Mouse (Mus musculus) hindbrain, embryonic 11.5 days (tissue): ENCODE data around the gene Tmem132d. TPM values are rescaled to one million over a fixed set of nuclear protein-coding genes. Genes with fewer than 3 reads are reported as not detected.

Source experiments
- ATAC-seq: fragments of 200-750 bp; cut with Nextera tagmentation; 2 replicates; pipeline ENCODE4 v1.8.0; 2017; ENCODE audit warnings: mild to moderate bottlenecking, moderate TSS enrichment, moderate library complexity; ENCODE audit not compliant: low FRiP score
- DNase-seq: peaks from one replicate; pipeline ENCODE4 v3.0.0-alpha.2; 2015; ENCODE audit warnings: low spot score
- H3K27ac ChIP-seq: fragments of 300-500 bp; sonication (generic); 2 replicates; pipeline ENCODE4 v1.5.1; 2014; ENCODE audit warnings: mild to moderate bottlenecking, low read depth, low read length
- H3K27me3 ChIP-seq: fragments of 300-500 bp; sonication (generic); 2 replicates; pipeline ENCODE4 v1.6.1; 2014; ENCODE audit warnings: mild to moderate bottlenecking, low read length, moderate library complexity, mixed read lengths; ENCODE audit not compliant: control insufficient read depth, insufficient read depth
- H3K36me3 ChIP-seq: fragments of 300-500 bp; sonication (generic); 2 replicates; pipeline ENCODE4 v1.6.1; 2014; ENCODE audit warnings: mild to moderate bottlenecking, low read length, moderate library complexity, mixed read lengths; ENCODE audit not compliant: control insufficient read depth, insufficient read depth
- H3K4me1 ChIP-seq: fragments of 300-500 bp; sonication (generic); replicated peaks from 2 replicates; pipeline ENCODE4 v1.6.1; 2014; ENCODE audit warnings: low read length, mixed read lengths; ENCODE audit not compliant: control insufficient read depth, insufficient read depth
- H3K4me2 ChIP-seq: fragments of 300-500 bp; sonication (generic); replicated peaks from 2 replicates; pipeline ENCODE4 v1.6.1; 2014; ENCODE audit warnings: mild to moderate bottlenecking, low read depth, low read length
- H3K4me3 ChIP-seq: fragments of 300-500 bp; sonication (generic); 2 replicates; pipeline ENCODE4 v1.5.1; 2014; ENCODE audit warnings: low read depth, low read length
- H3K9ac ChIP-seq: fragments of 300-500 bp; sonication (generic); 2 replicates; pipeline ENCODE4 v1.6.1; 2014; ENCODE audit warnings: low read depth, low read length
- H3K9me3 ChIP-seq: fragments of 300-500 bp; sonication (generic); 2 replicates; pipeline ENCODE4 v1.6.1; 2016; ENCODE audit warnings: low read length; ENCODE audit not compliant: control insufficient read depth
- WGBS: fragments of 180-500 bp; shearing (Covaris S2); extraction: QIAGEN DNeasy Blood & Tissue Kit; methylation state at CpG from one replicate; pipeline ENCODE4 v1.1.7; 2014; 5-methylcytosine and 5-hydroxymethylcytosine counted together
- polyA plus RNA-seq: library from polyadenylated mRNA; unstranded; fragments of >200 nt; fragmentation: Nextera tagmentation; extraction: Ambion mirVana; gene quantifications from 2 replicates; pipeline ENCODE4 v1.2.1, GENCODE M21; 2014

The Tmem132d gene
- polyA plus RNA-seq, 1 experiment from 2014 or later = 0.63 TPM

- Histone ChIP-seq H3K9me3 (no peaks in the 10 kb centered on the region), H3K4me3 (no peak overlapping the region), H3K4me1 (no peaks in the 10 kb centered on the region), H3K9ac (no peak overlapping the region), H3K4me2 (no peak overlapping the region), H3K36me3 (no peaks in the 10 kb centered on the region), H3K27ac (no peak overlapping the region), H3K27me3 (no peaks in the 10 kb centered on the region)
- no peak for DNase-seq
- 84% methylated on average over 8 of the region's 8 CpGs for WGBS
- no peak for ATAC-seq
Measured at GRCm38 (mm10) chr5:128136818-128137217, 296.1 kb downstream of the Tmem132d start.

- Histone ChIP-seq H3K36me3 (no peaks in the 10 kb centered on the region), H3K27ac (no peak overlapping the region), H3K9ac (no peak overlapping the region), H3K4me2 (no peak overlapping the region), H3K9me3 (no peaks in the 10 kb centered on the region), H3K4me1 (no peaks in the 10 kb centered on the region), H3K27me3 (no peaks in the 10 kb centered on the region), H3K4me3 (no peak overlapping the region)
- no peak for DNase-seq
- 78% methylated on average over 3 of the region's 3 CpGs for WGBS
- ATAC-seq = no peak
Measured at GRCm38 (mm10) chr5:128122656-128123055, 310.2 kb downstream of the Tmem132d start.

- no peak for DNase-seq
- H3K27ac ChIP-seq = no peak overlapping the region
Measured at GRCm38 (mm10) chr5:128119171-128119570, 313.7 kb downstream of the Tmem132d start.

GRCm38 (mm10) chr5:128113107-128113506 lies 319.8 kb downstream of the Tmem132d start:
- ATAC-seq (no peak), DNase-seq (no peak)
- WGBS = 83% methylated on average over 8 of the region's 8 CpGs
- H3K4me1 ChIP-seq = no peaks in the 10 kb centered on the region
- no peaks in the 10 kb centered on the region for H3K27me3 ChIP-seq
- H3K4me2 ChIP-seq = no peak overlapping the region
- H3K9me3 ChIP-seq = no peaks in the 10 kb centered on the region
- no peak overlapping the region for H3K27ac ChIP-seq
- no peaks in the 10 kb centered on the region for H3K36me3 ChIP-seq
- no peak overlapping the region for H3K9ac ChIP-seq
- H3K4me3 ChIP-seq = no peak overlapping the region

More at GRCm38 (mm10) chr5:128119171-128119570, 313.7 kb downstream of the Tmem132d start:
- no peaks in the 10 kb centered on the region for H3K27me3 ChIP-seq
- 72% methylated on average over 3 of the region's 3 CpGs for WGBS
- H3K9ac ChIP-seq = no peak overlapping the region
- no peaks in the 10 kb centered on the region for H3K36me3 ChIP-seq
- H3K4me2 ChIP-seq = no peak overlapping the region
- H3K4me1 ChIP-seq = no peaks in the 10 kb centered on the region
- ATAC-seq = no peak
- no peaks in the 10 kb centered on the region for H3K9me3 ChIP-seq
- no peak overlapping the region for H3K4me3 ChIP-seq

- H3K4me1 ChIP-seq = no peaks in the 10 kb centered on the region
- H3K4me3 ChIP-seq = no peak overlapping the region
- no peaks in the 10 kb centered on the region for H3K9me3 ChIP-seq
- H3K36me3 ChIP-seq = no peaks in the 10 kb centered on the region
- ATAC-seq (no peak), DNase-seq (no peak)
- WGBS = 90% methylated on average over 3 of the region's 3 CpGs
- no peak overlapping the region for H3K4me2 ChIP-seq
- no peak overlapping the region for H3K27ac ChIP-seq
- H3K27me3 ChIP-seq = no peaks in the 10 kb centered on the region
- H3K9ac ChIP-seq = no peak overlapping the region
Measured at GRCm38 (mm10) chr5:128112518-128112917, 320.4 kb downstream of the Tmem132d start.

- no peak overlapping the region for H3K27ac ChIP-seq
- no peaks in the 10 kb centered on the region for H3K4me1 ChIP-seq
- DNase-seq (no peak), ATAC-seq (no peak)
- H3K4me2 ChIP-seq = no peak overlapping the region
- no peak overlapping the region for H3K9ac ChIP-seq
- no peaks in the 10 kb centered on the region for H3K9me3 ChIP-seq
- WGBS = 83% methylated on average over 5 of the region's 5 CpGs
- H3K4me3 ChIP-seq = no peak overlapping the region
- no peaks in the 10 kb centered on the region for H3K36me3 ChIP-seq
- no peaks in the 10 kb centered on the region for H3K27me3 ChIP-seq
Measured at GRCm38 (mm10) chr5:128111664-128112063, 321.2 kb downstream of the Tmem132d start.

- Histone ChIP-seq H3K4me3 (no peak overlapping the region), H3K9me3 (no peaks in the 10 kb centered on the region), H3K27me3 (no peaks in the 10 kb centered on the region), H3K36me3 (no peaks in the 10 kb centered on the region), H3K27ac (no peak overlapping the region), H3K4me1 (no peaks in the 10 kb centered on the region), H3K4me2 (no peak overlapping the region), H3K9ac (no peak overlapping the region)
- DNase-seq (no peak), ATAC-seq (no peak)
- 87% methylated on average over 8 of the region's 8 CpGs for WGBS
Measured at GRCm38 (mm10) chr5:128102556-128102955, 330.3 kb downstream of the Tmem132d start.

GRCm38 (mm10) chr5:128100331-128100730 lies 332.5 kb downstream of the Tmem132d start:
- Histone ChIP-seq H3K36me3 (no peaks in the 10 kb centered on the region), H3K9me3 (no peaks in the 10 kb centered on the region), H3K27ac (no peak overlapping the region), H3K4me3 (no peak overlapping the region), H3K4me1 (no peaks in the 10 kb centered on the region), H3K4me2 (no peak overlapping the region), H3K27me3 (no peaks in the 10 kb centered on the region), H3K9ac (no peak overlapping the region)
- 84% methylated on average over 5 of the region's 5 CpGs for WGBS
- ATAC-seq = no peak
- DNase-seq = no peak

GRCm38 (mm10) chr5:128099439-128099838 lies 333.4 kb downstream of the Tmem132d start:
- no peak for ATAC-seq
- no peak overlapping the region for H3K4me3 ChIP-seq
- 88% methylated on average over 2 of the region's 2 CpGs for WGBS

More at GRCm38 (mm10) chr5:128099439-128099838, 333.4 kb downstream of the Tmem132d start:
- H3K27ac ChIP-seq = no peak overlapping the region
- no peak overlapping the region for H3K4me2 ChIP-seq
- H3K36me3 ChIP-seq = no peaks in the 10 kb centered on the region
- H3K27me3 ChIP-seq = no peaks in the 10 kb centered on the region
- H3K4me1 ChIP-seq = no peaks in the 10 kb centered on the region
- H3K9ac ChIP-seq = no peak overlapping the region
- H3K9me3 ChIP-seq = no peaks in the 10 kb centered on the region
- no peak for DNase-seq
